Mouse (Mus musculus): ENCODE data around the gene Ugt1a6b. TPM values are rescaled to one million over a fixed set of nuclear protein-coding genes. Genes with fewer than 3 reads are reported as not detected.

Ugt1a6b gene
- polyA plus RNA-seq, 1 experiment from 2014 or later = 4.0 TPM

DNA sequence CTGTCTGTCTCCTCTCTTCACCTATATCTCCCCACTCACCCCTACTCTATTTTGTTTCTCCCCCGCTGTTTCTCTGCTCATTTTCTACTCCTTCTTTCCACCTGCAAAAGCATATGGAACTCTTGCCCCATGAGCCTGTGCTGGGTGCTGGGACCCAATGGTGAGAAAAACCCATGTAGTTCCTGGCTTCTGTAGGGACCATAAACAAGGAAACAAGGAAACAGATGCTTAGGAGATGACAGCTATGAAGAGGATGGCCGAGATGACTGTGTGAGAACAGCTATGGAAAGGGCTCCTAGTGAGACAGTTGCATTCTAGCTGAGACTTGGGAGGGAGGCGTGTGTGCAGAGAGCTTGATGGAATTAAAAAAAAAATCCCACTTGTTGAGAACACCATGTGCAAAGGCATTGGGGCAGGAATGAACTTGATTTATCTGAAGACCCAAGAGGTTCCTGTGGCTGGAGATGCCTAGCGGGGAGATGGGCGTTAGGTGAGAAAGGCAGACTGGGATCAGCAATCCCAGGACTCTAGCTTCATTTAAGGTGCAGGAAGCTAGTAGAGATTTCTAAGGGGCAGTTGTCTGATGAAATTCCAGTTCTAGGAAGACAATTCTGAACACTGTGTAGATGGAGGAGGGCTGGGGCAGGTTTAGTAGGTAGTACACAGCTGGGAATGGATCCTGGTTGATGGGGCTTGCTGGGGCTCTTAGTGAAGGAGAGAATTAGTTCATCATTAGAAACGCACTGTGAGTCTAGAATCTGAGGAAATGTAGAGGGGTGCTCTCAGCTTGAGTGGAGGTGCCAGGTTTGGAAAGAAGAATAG lies 128.1 kb downstream of the Ugt1a6b start:
- H3K4me2 ChIP-seq (ENCODE audit: low read length) = no peak overlapping the region
- 79% methylated on average over 6 of the region's 6 CpGs for WGBS
- no peaks in the 10 kb centered on the region for H3K27me3 ChIP-seq (replicated peaks; ENCODE audit: control insufficient read depth, insufficient read depth, low read length)
- ATAC-seq = no peak
- H3K4me3 ChIP-seq (ENCODE audit: low read length) = no peak overlapping the region
- no peak overlapping the region for H3K9ac ChIP-seq (ENCODE audit: low read depth, low read length)
- H3K27ac ChIP-seq (ENCODE audit: low read depth, low read length) = no peak overlapping the region
- H3K9me3 ChIP-seq (ENCODE audit: control insufficient read depth, low read length) = peaks cover 98% of the 10 kb centered on the region
- H3K4me1 ChIP-seq (ENCODE audit: control insufficient read depth, insufficient read depth, low read depth, low read length) = no peaks in the 10 kb centered on the region
- H3K36me3 ChIP-seq (ENCODE audit: control insufficient read depth, insufficient read depth, low read length) = no peaks in the 10 kb centered on the region

GRCm38 (mm10) chr1:88231803-88232499 lies 128.9 kb downstream of the Ugt1a6b start:
- WGBS = 71% methylated on average over 7 of the region's 7 CpGs
- no peak for ATAC-seq

GRCm38 (mm10) chr1:88232664-88233380 lies 129.8 kb downstream of the Ugt1a6b start:
- H3K9ac ChIP-seq (ENCODE audit: low read depth, low read length) = no peak overlapping the region
- H3K27me3 ChIP-seq (replicated peaks; ENCODE audit: control insufficient read depth, insufficient read depth, low read length) = no peaks in the 10 kb centered on the region
- no peak overlapping the region for H3K4me2 ChIP-seq (ENCODE audit: low read length)
- ATAC-seq = no peak
- H3K27ac ChIP-seq (ENCODE audit: low read depth, low read length) = no peak overlapping the region
- no peak overlapping the region for H3K4me3 ChIP-seq (ENCODE audit: low read length)
- no peaks in the 10 kb centered on the region for H3K36me3 ChIP-seq (ENCODE audit: control insufficient read depth, insufficient read depth, low read length)
- H3K4me1 ChIP-seq (ENCODE audit: control insufficient read depth, insufficient read depth, low read depth, low read length) = no peaks in the 10 kb centered on the region
- peaks cover 97% of the 10 kb centered on the region for H3K9me3 ChIP-seq (ENCODE audit: control insufficient read depth, low read length)
- WGBS = 53% methylated on average over 3 of the region's 3 CpGs

More at GRCm38 (mm10) chr1:88231803-88232499, 128.9 kb downstream of the Ugt1a6b start:
- H3K4me3 ChIP-seq (ENCODE audit: low read length) = no peak overlapping the region
- H3K27me3 ChIP-seq (replicated peaks; ENCODE audit: control insufficient read depth, insufficient read depth, low read length) = no peaks in the 10 kb centered on the region
- H3K36me3 ChIP-seq (ENCODE audit: control insufficient read depth, insufficient read depth, low read length) = no peaks in the 10 kb centered on the region
- H3K4me1 ChIP-seq (ENCODE audit: control insufficient read depth, insufficient read depth, low read depth, low read length) = no peaks in the 10 kb centered on the region
- H3K27ac ChIP-seq (ENCODE audit: low read depth, low read length) = no peak overlapping the region
- no peak overlapping the region for H3K4me2 ChIP-seq (ENCODE audit: low read length)
- no peak overlapping the region for H3K9ac ChIP-seq (ENCODE audit: low read depth, low read length)
- peaks cover 96% of the 10 kb centered on the region for H3K9me3 ChIP-seq (ENCODE audit: control insufficient read depth, low read length)

GRCm38 (mm10) chr1:88233421-88234247 lies 130.6 kb downstream of the Ugt1a6b start:
- Histone ChIP-seq H3K27me3 (replicated peaks; ENCODE audit: control insufficient read depth, insufficient read depth, low read length) (no peaks in the 10 kb centered on the region), H3K4me2 (ENCODE audit: low read length) (no peak overlapping the region), H3K9me3 (ENCODE audit: control insufficient read depth, low read length) (peaks cover 97% of the 10 kb centered on the region), H3K4me1 (ENCODE audit: control insufficient read depth, insufficient read depth, low read depth, low read length) (no peaks in the 10 kb centered on the region), H3K4me3 (ENCODE audit: low read length) (no peak overlapping the region), H3K36me3 (ENCODE audit: control insufficient read depth, insufficient read depth, low read length) (no peaks in the 10 kb centered on the region), H3K9ac (ENCODE audit: low read depth, low read length) (no peak overlapping the region), H3K27ac (ENCODE audit: low read depth, low read length) (no peak overlapping the region)
- ATAC-seq = no peak
- WGBS = 70% methylated on average over 14 of the region's 14 CpGs

DNA sequence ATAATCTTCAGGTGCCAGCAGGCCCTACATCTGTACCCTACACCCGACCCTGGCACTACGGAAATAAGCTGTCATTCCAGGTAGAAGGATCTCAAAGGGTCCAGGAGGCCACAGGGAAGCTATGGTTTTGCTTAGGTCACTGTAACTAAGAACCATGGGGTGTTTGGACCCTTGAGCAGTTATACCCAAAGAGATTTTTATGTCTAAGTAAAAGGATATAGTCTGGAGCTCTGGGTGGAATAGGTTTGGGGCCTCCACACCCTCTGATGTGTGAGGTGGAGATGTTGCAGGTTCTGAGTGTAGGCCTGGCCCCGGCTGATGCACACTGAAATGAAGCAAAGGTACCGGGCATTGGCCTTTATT lies 131.2 kb downstream of the Ugt1a6b start:
- Histone ChIP-seq H3K9me3 (ENCODE audit: control insufficient read depth, low read length) (peaks cover 97% of the 10 kb centered on the region), H3K27me3 (replicated peaks; ENCODE audit: control insufficient read depth, insufficient read depth, low read length) (no peaks in the 10 kb centered on the region), H3K4me1 (ENCODE audit: control insufficient read depth, insufficient read depth, low read depth, low read length) (no peaks in the 10 kb centered on the region), H3K4me3 (ENCODE audit: low read length) (no peak overlapping the region), H3K27ac (ENCODE audit: low read depth, low read length) (no peak overlapping the region), H3K9ac (ENCODE audit: low read depth, low read length) (no peak overlapping the region), H3K36me3 (ENCODE audit: control insufficient read depth, insufficient read depth, low read length) (no peaks in the 10 kb centered on the region), H3K4me2 (ENCODE audit: low read length) (no peak overlapping the region)
- ATAC-seq = no peak
- 65% methylated on average over 4 of the region's 4 CpGs for WGBS

- Histone ChIP-seq H3K4me1 (ENCODE audit: control insufficient read depth, insufficient read depth, low read depth, low read length) (no peaks in the 10 kb centered on the region), H3K27ac (ENCODE audit: low read depth, low read length) (no peak overlapping the region), H3K4me2 (ENCODE audit: low read length) (no peak overlapping the region), H3K9me3 (ENCODE audit: control insufficient read depth, low read length) (peaks cover 98% of the 10 kb centered on the region), H3K9ac (ENCODE audit: low read depth, low read length) (no peak overlapping the region), H3K36me3 (ENCODE audit: control insufficient read depth, insufficient read depth, low read length) (no peaks in the 10 kb centered on the region), H3K27me3 (replicated peaks; ENCODE audit: control insufficient read depth, insufficient read depth, low read length) (no peaks in the 10 kb centered on the region), H3K4me3 (ENCODE audit: low read length) (no peak overlapping the region)
- ATAC-seq = no peak
- 42% methylated on average over 5 of the region's 5 CpGs for WGBS
Observed at GRCm38 (mm10) chr1:88234646-88235045, 131.6 kb downstream of the Ugt1a6b start.

- 67% methylated on average over 11 of the region's 11 CpGs for WGBS
Observed at GRCm38 (mm10) chr1:88235046-88235893, 132.2 kb downstream of the Ugt1a6b start.

GRCm38 (mm10) chr1:88235894-88236415 lies 132.9 kb downstream of the Ugt1a6b start:
- H3K27me3 ChIP-seq (replicated peaks; ENCODE audit: control insufficient read depth, insufficient read depth, low read length) = no peaks in the 10 kb centered on the region
- H3K4me3 ChIP-seq (ENCODE audit: low read length) = no peak overlapping the region
- 61% methylated on average over 4 of the region's 4 CpGs for WGBS
- no peak overlapping the region for H3K4me2 ChIP-seq (ENCODE audit: low read length)
- H3K9me3 ChIP-seq (ENCODE audit: control insufficient read depth, low read length) = peaks cover 98% of the 10 kb centered on the region
- H3K9ac ChIP-seq (ENCODE audit: low read depth, low read length) = no peak overlapping the region
- no peaks in the 10 kb centered on the region for H3K4me1 ChIP-seq (ENCODE audit: control insufficient read depth, insufficient read depth, low read depth, low read length)
- no peak overlapping the region for H3K27ac ChIP-seq (ENCODE audit: low read depth, low read length)
- no peaks in the 10 kb centered on the region for H3K36me3 ChIP-seq (ENCODE audit: control insufficient read depth, insufficient read depth, low read length)
- no peak for ATAC-seq

More at GRCm38 (mm10) chr1:88235046-88235893, 132.2 kb downstream of the Ugt1a6b start:
- Histone ChIP-seq H3K9ac (ENCODE audit: low read depth, low read length) (no peak overlapping the region), H3K4me1 (ENCODE audit: control insufficient read depth, insufficient read depth, low read depth, low read length) (no peaks in the 10 kb centered on the region), H3K4me2 (ENCODE audit: low read length) (no peak overlapping the region), H3K36me3 (ENCODE audit: control insufficient read depth, insufficient read depth, low read length) (no peaks in the 10 kb centered on the region), H3K9me3 (ENCODE audit: control insufficient read depth, low read length) (peaks cover 98% of the 10 kb centered on the region), H3K27ac (ENCODE audit: low read depth, low read length) (no peak overlapping the region), H3K4me3 (ENCODE audit: low read length) (no peak overlapping the region), H3K27me3 (replicated peaks; ENCODE audit: control insufficient read depth, insufficient read depth, low read length) (no peaks in the 10 kb centered on the region)
- 0 out of 2 replicates have a peak, but pooled peaks have one; percentile 12 for ATAC-seq

Data from hindbrain, embryonic 16.5 days (tissue).